Mouse (Mus musculus) liver, embryonic 14.5 days (tissue): Measurements from ENCODE around the gene Eef1g. TPM values are rescaled to one million over a fixed set of nuclear protein-coding genes. Genes with fewer than 3 reads are reported as not detected.
A peak's percentile ranks its signal among the peaks of the same experiment; 100 is the strongest.

Source experiments
- ATAC-seq: fragments of 200-750 bp; cut with Nextera tagmentation; 2 replicates; pipeline ENCODE4 v1.8.0; 2017; ENCODE audit warnings: moderate number of reproducible peaks, mild to moderate bottlenecking, moderate library complexity; ENCODE audit not compliant: insufficient read depth
- DNase-seq, 3 experiments: peaks; one replicate each; pipeline ENCODE4 v3.0.0-alpha.2; 2012 to 2013; ENCODE audit warnings: low read depth in 3 of 3, low spot score in 3 of 3
- H3K27ac ChIP-seq: fragments of 300-500 bp; sonication (generic); 2 replicates; pipeline ENCODE4 v1.5.1; 2014; ENCODE audit warnings: moderate library complexity, mild to moderate bottlenecking, control low read depth, inconsistent platforms
- H3K27me3 ChIP-seq: fragments of 300-500 bp; sonication (generic); 2 replicates; pipeline ENCODE4 v1.6.1; 2014; ENCODE audit warnings: mild to moderate bottlenecking, low read length, moderate library complexity; ENCODE audit not compliant: control insufficient read depth, insufficient read depth
- H3K36me3 ChIP-seq: fragments of 300-500 bp; sonication (generic); replicated peaks from 2 replicates; pipeline ENCODE4 v1.6.1; 2014; ENCODE audit warnings: low read depth; ENCODE audit not compliant: control insufficient read depth, insufficient read depth
- H3K4me1 ChIP-seq, 2 experiments: fragments of 200-500 bp in 1 of 2; fragments of 300-500 bp in 1 of 2; sonication (generic) in 1 of 2; replicated peaks; 2 replicates each; pipeline ENCODE4 v1.6.1; 2012 to 2014; ENCODE audit warnings: antibody characterized with exemption in 1 of 2, inconsistent platforms in 1 of 2, low read length in 1 of 2; ENCODE audit not compliant: control insufficient read depth in 2 of 2, insufficient read depth in 2 of 2
- H3K4me2 ChIP-seq: fragments of 300-500 bp; sonication (generic); 2 replicates; pipeline ENCODE4 v1.6.1; 2014; ENCODE audit warnings: low read depth, mild to moderate bottlenecking, control low read depth, moderate library complexity
- H3K4me3 ChIP-seq, 2 experiments: fragments of 200-500 bp in 1 of 2; fragments of 300-500 bp in 1 of 2; sonication (generic) in 1 of 2; 2 replicates each; pipeline ENCODE4 v1.5.1; 2012 to 2014; ENCODE audit warnings: low read depth in 2 of 2, low read length in 2 of 2, mild to moderate bottlenecking in 2 of 2, control low read depth in 1 of 2, inconsistent platforms in 1 of 2, moderate library complexity in 1 of 2; ENCODE audit not compliant: insufficient read depth in 1 of 2
- H3K9ac ChIP-seq: fragments of 300-500 bp; sonication (generic); replicated peaks from 2 replicates; pipeline ENCODE4 v1.6.1; 2014; ENCODE audit warnings: mild to moderate bottlenecking, control low read depth, moderate library complexity
- H3K9me3 ChIP-seq: fragments of 300-500 bp; sonication (generic); 2 replicates; pipeline ENCODE4 v1.6.1; 2016; ENCODE audit warnings: low read length, mixed read lengths; ENCODE audit not compliant: control insufficient read depth
- CTCF ChIP-seq: IDR thresholded peaks from 2 replicates; pipeline ENCODE4 v1.5.1; 2016; ENCODE audit warnings: antibody characterized with exemption, low read depth, control low read depth
- EP300 ChIP-seq: IDR thresholded peaks from 2 replicates; pipeline ENCODE4 v1.6.1; 2016; ENCODE audit warnings: antibody characterized with exemption, low read depth
- WGBS: fragments of 180-500 bp; shearing (Covaris S2); extraction: QIAGEN DNeasy Blood & Tissue Kit; methylation state at CpG from one replicate; pipeline ENCODE4 v1.1.7; 2014; ENCODE audit not compliant: insufficient replicate concordance; 5-methylcytosine and 5-hydroxymethylcytosine counted together
- polyA plus RNA-seq, 2 experiments: library from polyadenylated mRNA; depleted of rRNA in 1 of 2; stranded (reverse) in 1 of 2; unstranded in 1 of 2; fragments of >200 nt; fragmentation: Nextera tagmentation in 1 of 2; extraction: Ambion mirVana in 1 of 2; gene quantifications; 2 replicates each; pipeline versions ENCODE4 v1.2.1 to v1.2.3; 2012 to 2014

Eef1g gene
- polyA plus RNA-seq, 2 experiments, result 178 to 183 TPM

DNA sequence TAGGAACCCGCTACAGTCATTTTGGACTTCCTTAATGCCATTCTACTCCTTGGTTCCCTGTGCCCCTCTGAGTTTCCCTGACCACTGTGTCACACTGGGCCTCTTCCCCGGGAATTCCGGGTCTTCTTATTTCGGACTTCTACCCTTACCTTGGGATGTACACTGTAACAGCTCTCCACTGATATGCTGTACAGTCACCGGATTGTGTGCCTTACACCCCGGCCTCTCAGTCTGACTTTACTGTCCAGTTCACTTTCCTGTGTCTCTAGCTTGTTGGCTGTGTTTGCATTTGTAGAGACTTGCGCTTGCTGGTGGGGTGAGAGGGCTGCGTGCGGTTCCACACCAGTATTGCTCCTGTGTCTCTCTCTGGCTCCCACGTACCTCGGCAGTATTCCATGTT is 36.7 kb upstream of the Eef1g start:
- Histone ChIP-seq H3K9me3 (no peaks in the 10 kb centered on the region), H3K4me3 (peak overlapping the region; percentile 70 to 72), H3K4me2 (peak overlapping the region; percentile 76), H3K9ac (peak overlapping the region; percentile 74), H3K27me3 (no peaks in the 10 kb centered on the region), H3K27ac (no peak overlapping the region; the same call in 1 of the 2 replicates), H3K4me1 (peaks cover 20 to 30% of the 10 kb centered on the region in 2 experiments), H3K36me3 (peaks cover 8% of the 10 kb centered on the region)
- 8% methylated on average over 11 of the region's 11 CpGs for WGBS
- TF ChIP-seq EP300, result no peak
- no peak for TF ChIP-seq CTCF
- ATAC-seq, result no peak
- DNase-seq, result no peak

- Histone ChIP-seq H3K36me3 (peaks cover 8% of the 10 kb centered on the region), H3K4me1 (peaks cover 20 to 30% of the 10 kb centered on the region in 2 experiments)
- 69% methylated on average over 7 of the region's 7 CpGs for WGBS
Measured at GRCm38 (mm10) chr19:8930771-8931170, 36.1 kb upstream of the Eef1g start.

GRCm38 (mm10) chr19:8936736-8937135 is 30.1 kb upstream of the Eef1g start:
- Histone ChIP-seq H3K27me3 (no peaks in the 10 kb centered on the region), H3K9ac (no peak overlapping the region), H3K4me3 (no peak overlapping the region), H3K4me2 (no peak overlapping the region), H3K9me3 (no peaks in the 10 kb centered on the region), H3K36me3 (peaks cover 10% of the 10 kb centered on the region), H3K27ac (no peak overlapping the region), H3K4me1 (peaks cover 4 to 7% of the 10 kb centered on the region in 2 experiments)
- WGBS, result 84% methylated on average over 2 of the region's 2 CpGs
- TF ChIP-seq EP300 (no peak), CTCF (no peak)
- ATAC-seq, result no peak
- no peak for DNase-seq

More at GRCm38 (mm10) chr19:8930771-8931170, 36.1 kb upstream of the Eef1g start:
- Histone ChIP-seq H3K9me3 (no peaks in the 10 kb centered on the region), H3K27me3 (no peaks in the 10 kb centered on the region), H3K27ac (no peak overlapping the region), H3K4me2 (peak overlapping the region; percentile 76), H3K4me3 (peak overlapping the region; percentile 70 to 72; a peak in 2 of 4 replicates), H3K9ac (no peak overlapping the region)
- no peak for ATAC-seq
- no peak for TF ChIP-seq EP300
- no peak for TF ChIP-seq CTCF
- DNase-seq, result no peak

DNA sequence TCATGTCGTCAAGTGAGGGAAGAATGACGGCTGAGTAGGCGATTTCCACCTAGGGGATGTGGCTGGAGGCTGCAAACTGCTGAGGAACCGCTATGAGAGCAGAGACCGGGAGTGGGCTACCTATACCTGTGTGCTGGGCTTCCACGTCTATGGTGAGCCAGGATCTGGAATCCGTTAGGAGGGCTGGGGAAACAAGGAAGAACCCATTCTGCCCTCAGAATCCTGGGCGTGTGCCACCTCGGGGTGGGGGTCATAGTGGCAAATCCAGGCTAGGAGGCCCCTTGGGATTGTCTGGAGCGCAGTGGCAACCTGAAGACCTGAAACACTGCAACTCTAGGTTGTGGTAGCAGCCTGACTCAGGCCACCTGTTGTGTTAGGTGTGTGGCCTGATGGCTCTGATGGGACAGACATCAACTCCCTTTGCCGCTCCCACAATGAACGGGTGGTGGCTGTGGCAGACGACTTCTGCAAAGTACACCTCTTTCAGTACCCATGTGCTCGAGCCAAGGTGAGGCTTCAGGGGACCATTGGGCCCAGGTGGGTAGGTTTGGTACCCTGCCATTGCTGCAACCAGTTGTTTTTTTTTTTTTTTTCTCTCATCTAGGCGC is 26.2 kb upstream of the Eef1g start:
- Histone ChIP-seq H3K4me2 (no peak overlapping the region), H3K4me1 (peaks cover 22 to 25% of the 10 kb centered on the region in 2 experiments), H3K27ac (no peak overlapping the region), H3K9me3 (no peaks in the 10 kb centered on the region), H3K4me3 (no peak overlapping the region), H3K36me3 (peaks cover 17% of the 10 kb centered on the region), H3K9ac (no peak overlapping the region), H3K27me3 (no peaks in the 10 kb centered on the region)
- TF ChIP-seq CTCF (no peak), EP300 (no peak)
- WGBS, result 74% methylated on average over 15 of the region's 15 CpGs
- DNase-seq (no peak), ATAC-seq (no peak)

- no peak for TF ChIP-seq EP300
- TF ChIP-seq CTCF, result no peak
- Histone ChIP-seq H3K27me3 (no peaks in the 10 kb centered on the region), H3K36me3 (peaks cover 22% of the 10 kb centered on the region), H3K9me3 (no peaks in the 10 kb centered on the region), H3K4me1 (peaks cover 22 to 25% of the 10 kb centered on the region in 2 experiments), H3K4me3 (peak overlapping the region; percentile 19 to 88; a peak in 3 of 4 replicates), H3K27ac (peak overlapping the region; percentile 93), H3K4me2 (peak overlapping the region; percentile 78), H3K9ac (peak overlapping the region; percentile 88)
- DNase-seq, result no peak
- ATAC-seq, result peak; percentile 1; the same call in 1 of the 2 replicates
- 44% methylated on average over 10 of the region's 10 CpGs for WGBS
Measured at GRCm38 (mm10) chr19:8941136-8941514, 25.7 kb upstream of the Eef1g start.
